Mouse (Mus musculus): ENCODE data around the gene Mobp.
"Not testable (repeated sequence)": the region's sequence is repeated elsewhere in the genome, so short reads cannot be mapped to it uniquely, and the experiment has no call there.

Mobp gene

GRCm38 (mm10) chr9:120149222-120149828, at the start of gene Mobp:
Gene Mobp (plus strand): TSS chr9:120149707.
- no peak for DNase-seq

GRCm38 (mm10) chr9:120101165-120101564, 48.3 kb upstream of the Mobp start:
- DNase-seq: no peak

- not testable (repeated sequence) for DNase-seq
Observed at GRCm38 (mm10) chr9:120108953-120109352, 40.6 kb upstream of the Mobp start.

GRCm38 (mm10) chr9:120110211-120111018, 39.1 kb upstream of the Mobp start, which contains the start of gene Slc25a38:
Gene Slc25a38 (plus strand): TSS chr9:120110374.
- DNase-seq: peak; percentile 96

GRCm38 (mm10) chr9:120111156-120111945, 38.2 kb upstream of the Mobp start:
- DNase-seq: no peak

DNA sequence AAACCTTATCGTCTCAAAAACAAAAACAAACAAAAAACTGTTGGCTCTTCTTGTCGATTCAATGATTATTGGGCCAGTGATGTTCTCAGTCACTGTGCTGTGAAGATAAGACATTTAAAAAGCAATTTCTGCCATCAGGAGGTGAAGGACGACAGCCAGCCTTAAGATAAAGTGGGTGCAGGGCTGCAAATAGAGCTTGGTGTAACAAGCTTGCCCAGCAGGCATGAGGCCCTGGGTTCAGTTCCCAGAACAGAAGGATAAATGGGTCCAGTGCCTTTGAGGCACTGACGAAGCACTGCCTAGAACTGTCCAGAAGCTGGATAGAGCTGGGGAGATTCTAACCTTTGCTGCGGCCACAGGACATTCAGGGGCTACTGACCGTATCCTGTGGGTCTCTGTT, 37.0 kb upstream of the Mobp start:
- DNase-seq: no peak

DNA sequence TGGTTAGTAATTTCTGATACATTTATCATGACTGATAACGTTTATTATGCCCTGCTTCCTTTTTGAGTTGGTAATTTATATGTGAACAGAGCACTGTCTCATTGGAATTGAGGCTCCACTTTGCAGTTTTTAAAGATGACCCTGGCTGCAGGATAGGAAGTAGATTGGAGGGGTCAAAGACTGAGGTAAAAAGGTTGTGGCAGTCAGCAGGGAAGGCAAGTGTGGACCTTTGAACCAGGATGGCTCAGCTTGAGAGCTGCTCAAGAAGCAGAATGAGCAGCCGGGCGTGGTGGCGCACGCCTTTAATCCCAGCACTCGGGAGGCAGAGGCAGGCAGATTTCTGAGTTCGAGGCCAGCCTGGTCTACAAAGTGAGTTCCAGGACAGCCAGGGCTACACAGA, 36.1 kb upstream of the Mobp start:
- DNase-seq: no peak

DNA sequence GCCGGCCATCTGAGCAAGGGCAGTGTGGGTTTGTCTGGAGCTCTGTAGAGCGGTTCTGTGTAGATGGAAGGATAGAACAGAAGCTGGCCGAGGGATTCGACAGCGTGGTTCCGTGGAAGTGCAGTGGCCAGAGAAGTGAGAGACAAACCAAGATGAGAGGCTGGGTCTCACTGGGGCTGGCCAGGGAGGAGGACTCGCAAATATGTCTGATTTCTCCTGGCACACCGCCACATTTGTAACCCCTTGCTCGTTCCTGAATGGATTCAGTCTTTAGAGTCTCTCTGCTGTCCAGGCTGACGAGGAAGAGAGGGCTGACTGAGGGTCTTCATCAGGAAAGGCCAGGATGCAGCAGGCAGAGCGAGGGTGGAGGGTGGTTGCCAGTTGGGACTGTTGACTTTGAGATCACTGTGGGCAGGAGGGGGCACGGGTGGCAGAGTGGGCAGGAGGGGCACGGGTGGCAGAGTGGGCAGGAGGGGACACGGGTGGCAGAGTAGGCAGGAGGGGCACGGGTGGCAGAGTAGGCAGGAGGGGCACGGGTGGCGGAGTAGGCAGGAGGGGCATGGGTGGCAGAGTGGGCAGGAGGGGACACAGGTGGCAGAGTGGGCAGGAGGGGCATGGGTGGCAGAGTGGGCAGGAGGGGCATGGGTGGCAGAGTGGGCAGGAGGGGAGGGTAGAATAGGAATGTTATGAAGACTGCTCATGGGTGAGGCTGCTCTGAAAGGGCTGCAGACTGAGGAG, 35.3 kb upstream of the Mobp start:
- no peak for DNase-seq

DNA sequence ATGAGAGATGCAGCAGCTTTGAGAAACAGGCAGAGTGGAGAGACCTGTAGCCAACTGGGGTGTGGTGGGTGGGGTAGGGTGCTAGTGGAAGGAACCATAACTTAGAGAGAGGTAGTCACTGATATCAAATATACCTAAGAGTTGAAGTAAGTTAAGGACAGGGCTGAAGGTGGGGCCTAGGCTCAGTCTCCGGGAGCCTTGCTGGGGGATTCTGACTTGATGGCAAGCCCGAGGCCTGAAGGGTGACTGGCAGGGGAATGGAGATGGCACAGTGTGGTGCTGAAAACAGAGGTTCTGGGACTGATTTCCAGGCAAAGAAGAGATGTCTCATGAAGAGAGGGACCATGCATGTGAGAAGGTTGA, 34.7 kb upstream of the Mobp start:
- no peak for DNase-seq

- DNase-seq: no peak
Observed at GRCm38 (mm10) chr9:120115580-120115979, 33.9 kb upstream of the Mobp start.

DNA sequence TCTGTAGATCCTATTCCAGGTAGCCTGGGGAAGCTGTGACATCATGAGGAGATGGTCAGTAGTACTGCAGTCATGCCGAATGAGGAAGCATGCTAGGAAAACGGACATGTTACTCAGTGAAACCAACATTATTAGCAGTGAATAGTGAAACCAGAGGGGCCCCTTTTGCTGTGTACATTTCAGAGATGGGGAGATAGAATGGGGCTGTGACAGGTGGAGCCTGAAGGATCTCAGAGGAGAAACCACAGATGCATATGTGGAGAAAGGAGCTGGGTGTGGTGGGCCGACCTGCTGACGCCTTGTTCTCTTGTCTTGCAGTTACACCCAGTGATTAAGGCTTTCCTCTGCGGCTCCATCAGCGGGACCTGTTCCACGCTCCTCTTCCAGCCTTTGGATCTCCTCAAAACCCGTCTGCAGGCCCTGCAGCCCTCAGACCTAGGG, 33.3 kb upstream of the Mobp start:
- no peak for DNase-seq

DNA sequence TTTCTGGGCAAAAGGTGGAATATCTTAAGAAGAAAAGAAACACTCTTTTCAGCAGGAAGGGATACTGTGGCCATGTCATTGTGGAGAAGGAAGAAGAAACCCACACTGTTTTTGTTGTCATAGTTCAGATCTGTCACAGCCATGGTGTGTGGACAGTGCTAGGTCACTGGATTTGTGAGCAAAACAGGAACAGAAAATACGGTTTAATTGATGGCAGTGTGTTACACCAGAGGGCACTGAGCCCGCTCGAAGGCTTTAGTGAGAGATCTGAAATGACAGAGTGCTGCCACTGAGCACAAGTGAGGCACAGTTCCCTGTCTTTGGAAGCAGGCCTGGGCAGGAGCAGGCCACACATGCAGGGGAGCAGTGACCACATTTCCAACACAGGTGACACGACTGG, 31.3 kb upstream of the Mobp start:
- no peak for DNase-seq

DNA sequence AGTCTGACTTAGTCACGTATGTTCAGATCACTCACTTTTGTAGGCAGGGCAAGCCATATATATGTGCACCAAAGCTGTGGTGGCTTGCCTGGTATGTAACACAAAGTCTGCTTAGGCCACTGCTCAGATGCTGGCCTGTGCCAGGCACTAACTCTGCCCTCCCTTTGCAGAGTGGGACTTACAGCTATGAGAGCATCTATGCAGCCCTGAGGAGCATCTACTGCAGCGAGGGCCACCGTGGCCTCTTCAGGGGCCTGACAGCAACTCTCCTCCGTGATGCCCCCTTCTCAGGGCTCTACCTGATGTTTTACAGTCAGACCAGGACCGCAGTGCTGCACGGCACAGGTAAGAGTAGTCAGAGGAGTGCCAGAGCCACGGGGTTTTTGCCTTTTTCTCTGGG, 29.0 kb upstream of the Mobp start:
- DNase-seq: no peak

- DNase-seq: no peak
Observed at GRCm38 (mm10) chr9:120126868-120127267, 22.6 kb upstream of the Mobp start.

DNA sequence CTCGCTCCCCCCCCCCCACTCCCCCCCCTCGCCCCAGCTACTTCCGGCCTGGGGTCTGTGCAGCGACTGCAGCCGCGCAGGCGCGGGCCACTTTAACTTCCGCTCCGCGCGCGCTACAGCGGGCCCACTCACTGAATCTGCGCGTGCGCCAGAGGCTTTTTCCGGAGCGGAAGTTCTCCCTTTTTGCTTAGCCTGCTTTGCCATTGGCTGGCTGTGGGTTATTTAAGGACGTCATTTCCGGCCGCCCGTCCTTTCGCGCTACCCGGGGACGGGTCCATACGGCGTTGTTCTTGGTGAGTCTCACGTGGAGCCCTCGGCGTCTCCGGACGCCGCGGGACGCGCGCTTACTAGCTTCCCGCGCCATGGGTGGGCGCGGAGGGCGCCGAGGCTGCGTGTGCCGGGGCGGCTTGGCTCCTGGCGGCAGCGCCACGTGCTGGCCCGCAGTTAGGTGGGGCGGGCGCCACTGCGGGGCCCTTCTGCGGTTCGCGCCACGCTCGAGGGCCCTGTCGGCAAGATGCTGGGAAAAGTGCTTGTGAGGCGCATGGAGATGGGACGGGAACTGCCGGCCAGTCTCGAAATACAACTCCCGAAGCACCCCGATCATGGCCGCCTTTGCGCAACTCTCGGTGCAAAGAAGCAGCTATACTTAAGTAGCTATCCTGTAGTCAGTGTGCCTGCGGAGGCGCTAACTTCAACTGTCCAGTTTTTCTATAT, 21.8 kb upstream of the Mobp start, which contains the start of gene Rpsa:
Gene Rpsa, plus strand, starts transcription at position 152 of the 714 bp plus-strand sequence.
- peak; percentile 98 for DNase-seq

- no peak for DNase-seq
Observed at GRCm38 (mm10) chr9:120129276-120129675, 20.2 kb upstream of the Mobp start.

DNA sequence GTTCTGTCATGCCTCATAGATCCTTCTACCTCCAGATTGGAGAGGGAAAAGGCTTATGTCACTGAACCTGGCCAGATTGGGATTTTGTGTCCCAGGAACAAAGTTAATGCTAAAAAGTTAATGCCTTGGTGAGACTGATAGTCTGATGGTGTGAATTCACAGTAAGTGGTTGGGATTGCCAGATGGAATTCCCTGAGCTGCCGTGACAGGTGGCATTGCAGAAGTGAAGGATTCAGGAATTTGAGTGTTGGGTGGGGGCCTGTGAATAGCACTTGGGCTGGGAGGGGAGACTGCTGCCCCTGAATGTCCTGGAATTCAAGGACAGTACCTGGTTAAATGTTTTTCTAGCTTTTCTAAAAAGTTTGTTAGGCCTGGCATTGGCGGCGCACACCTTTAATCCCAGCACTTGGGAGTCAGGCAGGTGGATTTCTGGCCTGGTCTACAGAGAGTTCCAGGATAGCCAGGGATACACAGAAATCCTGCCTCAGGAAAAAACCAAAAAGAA, 17.7 kb upstream of the Mobp start:
- no peak for DNase-seq

DNA sequence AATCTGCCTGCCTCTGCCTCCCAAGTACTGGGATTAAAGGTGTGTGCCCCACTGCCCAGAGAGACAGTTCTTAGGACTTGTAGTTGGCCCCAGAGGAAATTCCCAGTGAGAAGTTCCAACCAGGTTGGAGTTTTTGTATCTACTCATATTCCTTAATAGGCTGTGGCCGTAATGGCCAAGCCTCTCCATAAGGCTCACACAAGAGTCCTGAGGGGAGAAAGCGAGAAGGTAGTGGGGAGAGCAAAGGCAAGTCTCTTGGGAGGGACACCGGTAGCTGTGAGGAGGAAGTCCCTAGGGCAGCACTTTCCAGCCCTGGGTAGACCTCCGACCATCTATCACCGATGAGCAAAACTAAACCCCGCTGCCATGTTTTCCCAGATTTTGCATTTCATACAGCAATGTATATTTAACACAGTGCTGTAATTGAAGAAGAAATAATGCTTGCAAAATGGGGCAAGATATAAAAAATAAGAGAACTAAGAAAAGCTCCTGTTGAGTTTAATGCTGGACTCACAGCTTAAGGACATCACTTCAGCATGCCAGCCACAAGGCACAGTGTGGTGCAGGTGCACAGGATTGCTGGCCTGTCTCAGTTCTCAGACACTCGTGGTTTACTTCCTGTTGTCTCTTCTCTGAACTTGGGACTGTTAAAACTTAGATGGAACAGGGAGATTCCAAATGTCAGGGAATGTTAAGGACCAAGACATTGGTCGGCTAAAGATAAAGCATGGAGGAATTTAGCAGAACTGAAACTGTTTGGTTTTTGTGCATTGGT, 16.3 kb upstream of the Mobp start:
- DNase-seq: no peak

GRCm38 (mm10) chr9:120133755-120134475, 15.6 kb upstream of the Mobp start:
- DNase-seq: no peak

DNA sequence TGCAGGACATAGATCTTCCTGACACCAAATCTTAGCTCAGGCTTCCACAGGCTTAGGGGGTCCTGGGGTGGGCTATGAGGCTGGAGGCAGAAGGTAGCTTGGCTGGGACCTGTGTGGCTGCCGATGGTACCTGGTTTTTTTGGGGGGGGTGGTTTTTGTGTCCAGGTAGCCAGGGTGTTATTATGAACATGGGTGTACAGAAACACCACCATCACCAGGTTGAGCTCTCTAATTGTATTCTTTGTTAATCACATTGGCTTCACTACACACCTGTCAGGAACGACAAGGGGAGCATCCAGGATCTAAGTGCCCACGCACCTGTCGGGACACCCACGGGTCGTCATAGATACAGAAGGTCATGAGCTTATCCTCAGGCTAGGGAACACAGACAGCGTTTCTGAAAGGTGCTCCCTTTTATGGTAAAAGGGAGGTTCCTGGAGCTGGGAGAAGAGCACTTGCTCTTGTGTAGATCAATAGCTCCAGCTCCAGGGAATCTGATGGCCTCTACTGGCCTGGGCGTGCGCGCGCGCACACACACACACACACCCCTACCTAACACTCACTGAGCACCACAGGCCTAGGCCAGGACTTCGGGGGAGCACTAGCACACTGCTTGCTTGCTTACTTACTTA, 14.9 kb upstream of the Mobp start:
- no peak for DNase-seq

Data from cerebellum, adult 11-12 months (tissue).